Mouse (Mus musculus): ENCODE measurements around the gene Trh. TPM values are rescaled to one million over a fixed set of nuclear protein-coding genes. Genes with fewer than 3 reads are reported as not detected.

The Trh gene
- polyA plus RNA-seq, 1 experiment from 2014 or later, result 2.5 TPM

DNA sequence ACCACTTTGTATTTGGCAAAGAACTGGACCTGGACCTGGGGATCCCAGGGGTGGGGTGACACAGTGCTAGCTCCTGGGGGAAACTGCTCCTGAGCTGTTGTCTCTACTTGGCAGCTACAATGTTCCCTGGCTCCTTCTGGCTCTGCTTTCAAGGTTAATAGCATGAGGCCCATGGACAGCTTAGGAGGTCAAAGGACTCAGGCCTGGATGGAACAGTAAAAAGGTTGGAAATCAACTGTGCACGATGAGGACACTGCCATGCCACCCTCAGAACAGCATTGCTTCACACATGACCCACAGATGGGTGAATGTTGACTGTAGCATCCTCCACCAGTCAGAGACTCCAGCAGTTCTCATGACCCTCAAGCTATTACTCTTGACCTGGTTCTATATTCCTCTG lies 13.1 kb downstream of the Trh start:
- no peak overlapping the region for H3K9ac ChIP-seq (ENCODE audit: low read depth, low read length)
- H3K27ac ChIP-seq (ENCODE audit: low read length), result no peak overlapping the region
- no peak for ATAC-seq
- H3K36me3 ChIP-seq (ENCODE audit: control insufficient read depth, insufficient read depth, low read length), result no peaks in the 10 kb centered on the region
- H3K9me3 ChIP-seq (ENCODE audit: control insufficient read depth, low read length), result no peaks in the 10 kb centered on the region
- 54% methylated on average over 1 of the region's 1 CpGs for WGBS
- no peaks in the 10 kb centered on the region for H3K27me3 ChIP-seq (replicated peaks; ENCODE audit: control insufficient read depth, insufficient read depth, low read length)
- no peak overlapping the region for H3K4me2 ChIP-seq (ENCODE audit: low read depth, low read length)
- H3K4me3 ChIP-seq (ENCODE audit: low read length), result no peak overlapping the region
- H3K4me1 ChIP-seq (ENCODE audit: control insufficient read depth, insufficient read depth, low read length), result no peaks in the 10 kb centered on the region

DNA sequence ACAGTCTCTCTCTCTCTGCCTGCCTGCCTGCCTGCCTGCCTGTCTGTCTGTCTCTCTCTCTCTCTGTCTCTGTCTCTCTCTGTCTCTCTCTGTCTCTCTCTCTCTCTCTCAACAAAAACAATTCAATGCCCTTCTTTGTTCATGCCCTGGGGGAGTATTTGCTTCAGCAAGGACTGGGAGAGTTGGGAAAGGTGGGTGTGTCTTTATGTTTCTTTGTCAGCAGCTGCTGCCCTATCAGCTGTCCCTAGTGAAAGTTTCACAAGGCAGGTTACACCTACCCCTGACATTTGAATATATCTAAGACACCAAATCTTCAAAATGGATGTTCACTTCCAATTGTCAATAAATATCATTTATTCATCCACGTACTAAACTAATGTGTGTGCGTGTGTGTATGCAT lies 14.9 kb downstream of the Trh start:
- Histone ChIP-seq H3K27me3 (replicated peaks; ENCODE audit: control insufficient read depth, insufficient read depth, low read length) (no peaks in the 10 kb centered on the region), H3K4me2 (ENCODE audit: low read depth, low read length) (no peak overlapping the region), H3K4me1 (ENCODE audit: control insufficient read depth, insufficient read depth, low read length) (no peaks in the 10 kb centered on the region), H3K9ac (ENCODE audit: low read depth, low read length) (no peak overlapping the region), H3K9me3 (ENCODE audit: control insufficient read depth, low read length) (no peaks in the 10 kb centered on the region), H3K27ac (ENCODE audit: low read length) (no peak overlapping the region), H3K36me3 (ENCODE audit: control insufficient read depth, insufficient read depth, low read length) (no peaks in the 10 kb centered on the region), H3K4me3 (ENCODE audit: low read length) (no peak overlapping the region)
- 81% methylated on average over 2 of the region's 2 CpGs for WGBS
- ATAC-seq, result no peak

DNA sequence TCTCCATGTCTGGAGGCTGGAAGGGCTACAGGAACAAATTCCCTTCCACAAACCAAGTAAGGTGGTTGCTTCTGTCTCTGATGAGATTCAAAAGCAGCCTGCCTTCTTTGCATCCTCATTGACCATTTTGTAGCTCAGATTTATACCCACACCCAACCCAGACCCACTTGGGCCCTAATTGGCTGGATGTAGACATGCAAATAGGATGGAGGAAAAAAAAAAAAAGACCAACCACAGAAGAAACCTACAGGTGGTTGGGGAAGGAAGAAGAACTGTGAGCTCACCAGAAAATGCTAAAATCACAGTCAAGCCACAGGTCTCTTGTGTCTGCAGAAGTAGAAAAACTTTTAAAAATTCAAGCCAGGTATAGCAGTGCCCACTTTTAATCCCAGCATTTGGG lies 15.3 kb downstream of the Trh start:
- no peak overlapping the region for H3K4me2 ChIP-seq (ENCODE audit: low read depth, low read length)
- H3K4me3 ChIP-seq (ENCODE audit: low read length), result no peak overlapping the region
- H3K27me3 ChIP-seq (replicated peaks; ENCODE audit: control insufficient read depth, insufficient read depth, low read length), result no peaks in the 10 kb centered on the region
- no peak overlapping the region for H3K27ac ChIP-seq (ENCODE audit: low read length)
- H3K36me3 ChIP-seq (ENCODE audit: control insufficient read depth, insufficient read depth, low read length), result no peaks in the 10 kb centered on the region
- no peak overlapping the region for H3K9ac ChIP-seq (ENCODE audit: low read depth, low read length)
- no peaks in the 10 kb centered on the region for H3K9me3 ChIP-seq (ENCODE audit: control insufficient read depth, low read length)
- no peaks in the 10 kb centered on the region for H3K4me1 ChIP-seq (ENCODE audit: control insufficient read depth, insufficient read depth, low read length)
- no peak for ATAC-seq

DNA sequence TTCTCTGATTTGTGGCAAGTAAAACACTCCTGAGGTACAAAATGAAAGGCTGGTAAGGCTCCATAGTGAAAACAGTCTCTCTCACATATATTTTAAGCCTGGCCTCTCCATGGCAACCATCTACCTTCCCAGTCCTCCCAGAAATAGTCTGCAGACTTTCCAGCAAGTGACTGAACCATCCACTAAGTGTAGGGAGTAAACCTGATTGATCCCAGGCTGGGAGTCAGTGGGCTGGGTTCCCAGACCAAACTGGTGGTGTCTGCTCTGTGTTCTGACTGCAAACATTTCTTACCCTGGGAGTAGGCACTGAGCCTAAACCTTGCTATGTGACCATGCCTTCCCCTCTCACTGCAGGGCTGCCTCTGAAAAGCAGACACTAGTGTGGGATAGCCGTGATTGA lies 19.5 kb downstream of the Trh start:
- no peaks in the 10 kb centered on the region for H3K27me3 ChIP-seq (replicated peaks; ENCODE audit: control insufficient read depth, insufficient read depth, low read length)
- H3K9me3 ChIP-seq (ENCODE audit: control insufficient read depth, low read length), result no peaks in the 10 kb centered on the region
- 77% methylated on average over 1 of the region's 1 CpGs for WGBS
- no peak overlapping the region; the same call in 1 of the 2 replicates for H3K27ac ChIP-seq (ENCODE audit: low read length)
- H3K36me3 ChIP-seq (ENCODE audit: control insufficient read depth, insufficient read depth, low read length), result no peaks in the 10 kb centered on the region
- no peak for ATAC-seq
- no peak overlapping the region for H3K9ac ChIP-seq (ENCODE audit: low read depth, low read length)
- H3K4me2 ChIP-seq (ENCODE audit: low read depth, low read length), result no peak overlapping the region
- H3K4me1 ChIP-seq (ENCODE audit: control insufficient read depth, insufficient read depth, low read length), result no peaks in the 10 kb centered on the region
- H3K4me3 ChIP-seq (ENCODE audit: low read length), result no peak overlapping the region

DNA sequence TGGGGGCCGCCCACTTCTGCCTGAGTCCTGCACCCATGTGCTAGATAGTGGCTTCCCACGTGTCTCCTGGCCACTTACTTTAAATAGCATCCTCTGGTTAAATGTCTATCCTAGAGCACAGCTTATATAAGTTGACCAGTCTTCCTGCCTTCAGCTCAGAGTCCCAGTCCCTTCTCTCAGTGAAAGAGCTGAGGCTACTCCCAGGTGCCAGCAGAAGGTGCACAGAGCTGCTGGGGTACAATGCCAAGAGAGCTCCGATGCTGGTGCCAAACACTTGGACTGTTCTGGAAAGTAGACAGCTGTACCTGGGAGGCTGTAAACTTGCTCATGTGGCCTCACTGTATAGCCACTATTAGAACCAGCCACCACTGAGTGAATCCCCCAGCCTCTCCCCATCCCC lies 22.4 kb downstream of the Trh start:
- no peaks in the 10 kb centered on the region for H3K36me3 ChIP-seq (ENCODE audit: control insufficient read depth, insufficient read depth, low read length)
- H3K4me1 ChIP-seq (ENCODE audit: control insufficient read depth, insufficient read depth, low read length), result no peaks in the 10 kb centered on the region
- no peak overlapping the region for H3K27ac ChIP-seq (ENCODE audit: low read length)
- H3K9me3 ChIP-seq (ENCODE audit: control insufficient read depth, low read length), result no peaks in the 10 kb centered on the region
- no peak overlapping the region for H3K4me3 ChIP-seq (ENCODE audit: low read length)
- no peak overlapping the region for H3K9ac ChIP-seq (ENCODE audit: low read depth, low read length)
- H3K27me3 ChIP-seq (replicated peaks; ENCODE audit: control insufficient read depth, insufficient read depth, low read length), result no peaks in the 10 kb centered on the region
- no peak for ATAC-seq
- H3K4me2 ChIP-seq (ENCODE audit: low read depth, low read length), result no peak overlapping the region
- 81% methylated on average over 3 of the region's 3 CpGs for WGBS

DNA sequence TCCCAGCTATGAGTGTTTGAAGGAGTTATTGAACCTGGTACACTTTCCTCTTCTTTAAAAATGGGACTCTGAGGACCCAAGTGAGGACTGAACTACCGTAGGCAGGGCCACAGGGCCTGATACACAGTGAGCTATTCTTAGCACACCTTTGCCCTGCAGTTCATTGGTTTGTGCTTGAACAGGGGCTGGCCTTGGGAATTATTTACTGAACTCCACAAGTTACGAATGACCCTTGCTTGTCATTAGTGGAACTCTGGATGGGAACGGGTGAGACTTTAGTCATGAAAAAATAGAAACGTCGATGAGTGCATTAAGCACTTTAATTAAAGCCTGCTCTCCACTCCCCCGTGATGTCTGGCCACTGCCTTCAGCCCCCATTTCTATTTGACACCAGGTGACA lies 22.8 kb downstream of the Trh start:
- ATAC-seq, result no peak
- no peak overlapping the region for H3K27ac ChIP-seq (ENCODE audit: low read length)
- H3K4me2 ChIP-seq (ENCODE audit: low read depth, low read length), result no peak overlapping the region
- H3K27me3 ChIP-seq (replicated peaks; ENCODE audit: control insufficient read depth, insufficient read depth, low read length), result no peaks in the 10 kb centered on the region
- WGBS, result 69% methylated on average over 6 of the region's 6 CpGs
- no peaks in the 10 kb centered on the region for H3K4me1 ChIP-seq (ENCODE audit: control insufficient read depth, insufficient read depth, low read length)
- no peak overlapping the region for H3K4me3 ChIP-seq (ENCODE audit: low read length)
- H3K9ac ChIP-seq (ENCODE audit: low read depth, low read length), result no peak overlapping the region
- H3K36me3 ChIP-seq (ENCODE audit: control insufficient read depth, insufficient read depth, low read length), result no peaks in the 10 kb centered on the region
- H3K9me3 ChIP-seq (ENCODE audit: control insufficient read depth, low read length), result no peaks in the 10 kb centered on the region

DNA sequence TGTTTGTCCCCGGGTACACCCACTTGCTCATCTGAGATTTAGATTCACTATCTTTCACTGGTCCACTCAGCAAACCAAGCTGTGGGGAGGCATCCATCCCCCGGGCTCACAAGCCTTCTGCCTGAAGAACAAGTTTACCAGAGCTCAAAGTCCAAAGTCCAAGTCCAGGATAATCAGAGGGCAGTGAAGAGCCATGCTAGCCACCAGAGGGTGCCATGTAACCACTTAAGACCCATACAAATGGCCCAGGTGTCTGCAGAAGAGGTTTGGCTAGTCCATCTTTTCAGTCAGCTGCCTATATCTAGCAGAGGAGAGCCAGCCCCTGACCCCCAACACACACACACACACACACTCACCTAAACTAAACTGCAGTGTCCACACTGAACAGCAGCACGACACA lies 25.0 kb downstream of the Trh start:
- no peak overlapping the region for H3K27ac ChIP-seq (ENCODE audit: low read length)
- H3K9ac ChIP-seq (ENCODE audit: low read depth, low read length), result no peak overlapping the region
- H3K4me1 ChIP-seq (ENCODE audit: control insufficient read depth, insufficient read depth, low read length), result 0 out of 2 replicates have a peak, but pooled peaks cover 4% of the 10 kb centered on the region
- no peaks in the 10 kb centered on the region for H3K27me3 ChIP-seq (replicated peaks; ENCODE audit: control insufficient read depth, insufficient read depth, low read length)
- 47% methylated on average over 3 of the region's 3 CpGs for WGBS
- no peak overlapping the region for H3K4me3 ChIP-seq (ENCODE audit: low read length)
- H3K4me2 ChIP-seq (ENCODE audit: low read depth, low read length), result no peak overlapping the region
- ATAC-seq, result peak; percentile 57
- H3K36me3 ChIP-seq (ENCODE audit: control insufficient read depth, insufficient read depth, low read length), result no peaks in the 10 kb centered on the region
- no peaks in the 10 kb centered on the region for H3K9me3 ChIP-seq (ENCODE audit: control insufficient read depth, low read length)

GRCm38 (mm10) chr6:92214773-92215449 lies 29.5 kb downstream of the Trh start, which contains the start of gene Rbsn:
TSS of gene Rbsn (minus strand) at chr6:92214925.
- Histone ChIP-seq H3K27ac (ENCODE audit: low read length) (peak within 1 kb of the TSS; percentile 80), H3K4me1 (ENCODE audit: control insufficient read depth, insufficient read depth, low read length) (peaks cover 10% of the 10 kb centered on the region), H3K4me3 (ENCODE audit: low read length) (peak within 1 kb of the TSS; percentile 99), H3K27me3 (replicated peaks; ENCODE audit: control insufficient read depth, insufficient read depth, low read length) (no peaks in the 10 kb centered on the region), H3K4me2 (ENCODE audit: low read depth, low read length) (peak within 1 kb of the TSS; percentile 92), H3K9ac (ENCODE audit: low read depth, low read length) (peak within 1 kb of the TSS; percentile 98), H3K9me3 (ENCODE audit: control insufficient read depth, low read length) (no peaks in the 10 kb centered on the region), H3K36me3 (ENCODE audit: control insufficient read depth, insufficient read depth, low read length) (no peaks in the 10 kb centered on the region)
- 10% methylated on average over 35 of the region's 35 CpGs for WGBS
- ATAC-seq, result peak; percentile 96

DNA sequence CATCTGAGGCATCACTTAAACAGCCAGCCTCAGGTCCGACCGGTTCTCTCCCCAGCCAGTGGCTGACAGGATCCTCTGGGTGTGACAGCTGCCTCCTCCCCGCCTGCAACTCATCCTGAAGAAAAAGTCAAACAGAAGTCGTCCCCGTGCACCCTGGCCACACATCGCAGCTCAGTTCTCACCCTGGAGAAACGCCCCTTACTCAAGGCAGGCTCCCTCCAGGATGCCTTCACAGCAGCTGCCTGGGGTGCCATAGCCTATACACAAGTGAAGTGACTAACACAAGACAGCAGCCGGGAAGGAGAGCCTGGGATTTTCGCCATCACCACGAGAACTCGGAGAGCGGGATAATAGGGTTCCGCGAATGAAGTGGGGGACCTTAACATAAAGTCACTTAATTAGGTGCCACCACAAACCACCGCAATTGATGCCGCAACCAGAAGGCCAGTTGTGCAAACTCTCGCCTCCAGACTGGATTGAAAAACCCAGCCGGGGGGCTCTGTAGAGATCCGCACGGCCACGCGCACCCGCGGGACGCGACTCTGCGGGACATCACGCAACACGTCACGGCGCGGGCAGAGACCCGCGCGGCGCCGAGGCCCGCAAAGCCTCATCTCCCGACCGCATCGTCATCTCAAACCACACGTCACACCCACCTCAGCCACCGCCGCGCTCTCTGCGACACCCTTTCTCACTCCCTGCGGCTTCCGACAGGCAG lies 30.2 kb downstream of the Trh start:
- Histone ChIP-seq H3K4me1 (ENCODE audit: control insufficient read depth, insufficient read depth, low read length) (peaks cover 10% of the 10 kb centered on the region), H3K36me3 (ENCODE audit: control insufficient read depth, insufficient read depth, low read length) (no peaks in the 10 kb centered on the region), H3K4me2 (ENCODE audit: low read depth, low read length) (peak overlapping the region; percentile 92), H3K27ac (ENCODE audit: low read length) (peak overlapping the region; percentile 80), H3K4me3 (ENCODE audit: low read length) (peak overlapping the region; percentile 99), H3K9me3 (ENCODE audit: control insufficient read depth, low read length) (no peaks in the 10 kb centered on the region), H3K9ac (ENCODE audit: low read depth, low read length) (peak overlapping the region; percentile 98), H3K27me3 (replicated peaks; ENCODE audit: control insufficient read depth, insufficient read depth, low read length) (no peaks in the 10 kb centered on the region)
- WGBS, result under 1% methylated on average over 48 of the region's 48 CpGs
- ATAC-seq, result peak; percentile 64
